Mouse (Mus musculus) adrenal gland, adult (tissue): Measurements from ENCODE around the gene A3galt2.

Experiments used
- DNase-seq, 2 experiments: peaks; one replicate each; pipeline ENCODE4 v3.0.0; 2022 to 2023; ENCODE audit warnings: low spot score in 1 of 2; ENCODE audit not compliant: inconsistent age in 2 of 2

Gene A3galt2

DNA sequence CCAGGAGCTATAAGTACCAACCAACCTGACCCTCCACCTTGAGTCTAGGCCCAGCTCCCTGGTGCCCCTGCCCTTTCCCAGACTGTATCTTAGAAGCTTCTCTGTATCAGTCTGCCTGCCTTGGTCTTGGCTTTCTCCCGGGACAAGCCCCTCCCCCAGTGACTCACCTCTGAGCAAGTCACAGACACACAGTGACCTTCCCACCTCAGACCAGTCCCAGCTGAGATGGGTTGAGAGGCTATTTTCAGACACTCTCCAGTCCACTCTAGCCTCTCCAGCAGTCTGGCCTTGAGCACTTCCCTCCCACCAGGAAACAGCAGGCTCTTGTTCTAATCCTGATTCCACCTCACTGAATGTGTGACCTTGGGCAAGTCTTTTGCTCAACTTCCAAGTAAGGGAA lies 38.5 kb downstream of the A3galt2 start:
- peak; percentile 93 to 95 for DNase-seq

DNA sequence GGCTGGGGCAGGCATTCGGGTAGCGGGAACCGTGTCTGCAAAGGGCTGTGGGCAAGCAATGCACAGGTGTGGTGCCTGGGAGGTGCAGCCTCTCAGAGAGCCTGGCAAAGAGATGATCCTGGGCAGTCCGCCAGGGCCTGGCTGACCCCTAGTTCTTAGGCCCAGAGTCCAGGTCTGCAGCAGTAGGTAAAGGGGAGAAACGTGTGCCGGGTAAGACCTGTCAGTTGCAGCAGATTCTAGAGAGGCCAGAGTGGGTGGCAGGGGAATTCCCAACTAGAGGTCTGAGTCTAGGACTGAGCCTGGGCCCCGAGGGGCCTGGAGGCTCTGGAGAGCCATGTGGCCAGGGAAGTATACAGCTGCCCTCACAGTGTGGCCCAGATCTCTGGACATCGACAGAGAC lies 39.0 kb downstream of the A3galt2 start:
- DNase-seq: no peak

DNA sequence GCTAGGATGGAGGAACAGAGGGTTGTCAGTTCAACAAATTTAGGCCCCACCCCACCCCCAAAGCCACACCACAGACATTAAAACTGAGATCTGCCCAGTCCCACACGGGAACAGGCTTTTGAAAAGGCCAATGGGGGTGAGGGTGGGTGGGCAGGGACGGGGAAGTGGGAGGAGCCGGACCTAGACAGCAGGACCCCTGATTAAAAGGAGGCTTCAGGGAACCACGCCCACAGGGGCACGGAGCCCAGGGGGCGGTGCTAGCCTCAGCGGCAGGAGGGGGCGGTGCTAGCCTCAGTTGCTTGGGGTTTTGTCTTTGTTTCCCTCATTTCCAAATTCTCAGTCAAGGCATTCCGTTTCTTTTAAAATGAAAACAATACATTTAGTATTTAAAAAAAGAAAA lies 40.4 kb downstream of the A3galt2 start:
- DNase-seq: peak; percentile 26 to 47

DNA sequence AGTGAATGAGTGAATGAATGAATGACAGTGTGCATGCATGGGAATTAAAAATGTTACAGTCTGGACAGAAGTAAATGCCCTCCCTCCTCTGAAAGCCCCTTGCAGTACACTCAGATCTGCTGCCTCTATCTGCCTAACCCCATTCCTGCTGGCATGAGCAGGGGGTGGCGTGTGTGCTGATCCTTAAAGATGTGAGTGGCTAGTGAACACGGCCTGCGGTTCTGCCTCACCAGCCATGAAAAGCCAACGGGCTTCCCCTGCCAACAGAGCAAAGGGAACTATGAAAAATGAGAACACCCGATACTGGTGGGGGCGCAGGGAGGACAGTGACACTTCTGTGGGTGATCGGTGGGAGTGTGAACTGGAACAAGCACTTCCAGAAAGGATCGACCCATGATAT lies 41.6 kb downstream of the A3galt2 start:
- DNase-seq: peak in 1 of 2 experiments; percentile 5

DNA sequence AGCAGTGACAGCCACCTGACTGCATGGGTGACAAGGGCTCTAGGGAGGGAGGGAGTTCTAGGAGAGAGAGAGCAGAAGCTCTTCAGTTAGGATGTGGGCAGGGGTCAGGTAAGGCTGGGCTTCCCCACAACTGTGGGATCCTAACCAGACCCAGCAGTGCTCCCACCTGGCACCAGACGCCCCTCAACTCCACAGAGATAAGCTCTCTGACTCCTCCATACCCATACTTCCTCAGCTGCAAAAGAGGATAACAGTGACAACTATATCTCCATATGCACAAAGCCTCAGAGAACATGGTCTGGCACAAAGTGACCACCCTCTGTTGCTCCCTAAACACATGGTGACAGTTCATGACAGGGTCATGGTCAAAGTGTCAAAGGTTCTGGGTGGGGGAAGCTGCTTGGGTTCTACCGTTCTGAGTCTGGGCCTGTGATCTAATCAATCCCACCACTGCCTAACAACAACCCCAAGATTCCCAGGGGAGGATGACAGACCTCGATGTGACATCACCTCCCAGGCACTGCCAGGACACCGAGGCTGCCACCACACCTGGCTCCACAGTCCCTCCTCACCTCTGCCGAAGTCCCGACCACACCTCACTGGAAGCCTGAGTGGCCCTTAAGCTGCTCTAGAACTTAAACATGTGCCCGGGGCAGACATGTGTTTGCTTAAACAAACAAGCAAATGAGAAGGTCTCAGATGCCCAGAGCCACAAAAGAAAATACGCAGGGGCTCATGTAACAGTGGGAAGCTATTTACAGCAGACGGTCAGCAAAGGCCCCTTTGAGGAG lies 46.7 kb downstream of the A3galt2 start:
- DNase-seq: no peak

DNA sequence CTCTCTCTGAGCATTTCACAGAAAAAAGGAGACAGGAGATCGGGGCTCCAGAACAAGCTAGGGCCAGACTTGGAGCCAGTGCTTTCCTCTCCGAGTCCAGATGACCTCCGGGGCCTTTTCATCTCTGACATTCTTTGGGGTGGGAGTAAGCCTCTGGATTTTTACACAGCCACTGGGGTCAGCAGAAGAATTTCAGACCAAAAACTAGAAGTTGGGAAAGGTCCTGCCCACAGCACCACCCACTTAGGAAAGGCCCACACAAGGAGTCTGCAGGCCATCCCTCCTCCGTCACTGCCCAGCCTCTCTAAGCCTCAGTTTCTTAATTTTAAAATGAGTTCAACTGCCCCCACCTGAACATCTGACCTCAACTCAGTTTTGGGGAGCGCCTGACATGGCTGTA lies 48.4 kb downstream of the A3galt2 start:
- DNase-seq: peak in 1 of 2 experiments; percentile 14

DNA sequence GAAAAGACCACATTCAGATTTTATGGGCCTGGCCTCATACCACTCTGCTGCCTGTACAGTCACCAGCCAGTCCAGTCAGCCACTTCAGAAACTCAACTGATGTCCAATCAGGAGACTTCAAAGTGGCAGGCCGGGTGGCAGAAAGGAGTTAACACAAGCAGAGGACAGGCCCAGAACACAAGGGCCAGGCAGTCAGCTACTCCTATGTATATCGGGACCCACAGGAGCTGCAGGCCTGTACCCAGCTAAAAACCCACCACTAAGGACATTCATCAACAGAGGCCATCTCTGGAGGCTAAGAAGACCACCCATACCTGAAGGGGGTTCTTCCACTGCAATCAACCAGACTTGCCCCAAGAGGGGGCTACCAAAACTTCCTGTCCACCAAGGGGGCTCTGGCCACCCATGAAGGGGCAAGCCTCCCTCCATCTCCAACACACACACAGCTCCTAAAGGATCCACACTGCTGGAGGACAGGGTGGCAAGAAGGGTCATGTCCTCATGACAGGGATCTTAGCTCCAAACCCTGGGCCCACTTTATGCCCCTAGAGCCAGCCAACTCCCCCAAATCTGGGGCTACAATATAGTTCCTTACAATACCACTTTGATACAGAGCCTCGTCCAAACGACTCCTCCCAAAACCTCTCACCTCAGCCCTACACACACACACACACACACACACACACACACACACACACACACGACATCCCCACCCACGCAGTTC lies 49.4 kb downstream of the A3galt2 start:
- peak; percentile 47 to 78 for DNase-seq

DNA sequence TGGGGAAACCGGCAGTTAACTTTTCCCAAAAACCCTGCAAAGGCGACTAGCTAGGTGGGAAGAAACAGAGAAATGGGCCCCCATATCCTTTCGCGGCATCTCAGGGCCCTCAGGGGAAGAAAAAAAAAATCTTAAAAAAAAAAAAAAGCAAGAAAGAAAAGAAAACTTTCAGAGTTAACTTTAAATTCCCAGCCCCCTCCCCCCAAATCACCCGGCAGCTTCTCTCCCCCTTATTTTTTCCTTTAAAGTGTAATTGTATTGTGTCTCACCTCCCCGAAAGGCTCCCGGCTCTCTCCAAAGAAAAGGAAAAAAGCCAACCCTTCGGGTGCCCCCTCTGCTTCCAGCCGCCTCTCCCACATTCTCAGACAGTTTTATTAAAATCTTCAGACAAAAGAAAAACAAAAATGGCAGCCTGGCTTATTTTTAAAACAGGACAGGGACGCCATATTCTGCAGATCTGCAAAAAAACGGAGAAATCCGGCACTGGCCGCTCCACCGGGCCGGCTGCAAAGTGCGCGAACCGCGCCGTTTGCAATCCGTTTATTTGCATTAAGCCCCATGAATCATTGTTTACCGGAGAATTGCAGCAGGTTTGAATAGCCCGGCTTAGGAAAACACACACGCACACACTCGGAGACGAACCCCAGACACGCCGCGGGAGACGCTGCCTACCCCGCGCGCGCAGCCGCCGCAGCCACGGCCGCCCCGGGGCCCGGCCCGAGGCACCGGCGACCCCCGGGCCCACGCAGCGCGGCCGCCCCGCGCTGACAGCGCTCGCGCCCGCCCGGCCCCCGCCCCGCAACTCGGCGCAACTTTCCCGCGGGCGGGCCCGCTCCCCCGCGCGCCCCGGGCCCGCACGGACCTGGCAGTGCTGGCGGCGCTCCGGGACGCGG lies 50.2 kb downstream of the A3galt2 start:
- DNase-seq: peak; percentile 50 to 86

DNA sequence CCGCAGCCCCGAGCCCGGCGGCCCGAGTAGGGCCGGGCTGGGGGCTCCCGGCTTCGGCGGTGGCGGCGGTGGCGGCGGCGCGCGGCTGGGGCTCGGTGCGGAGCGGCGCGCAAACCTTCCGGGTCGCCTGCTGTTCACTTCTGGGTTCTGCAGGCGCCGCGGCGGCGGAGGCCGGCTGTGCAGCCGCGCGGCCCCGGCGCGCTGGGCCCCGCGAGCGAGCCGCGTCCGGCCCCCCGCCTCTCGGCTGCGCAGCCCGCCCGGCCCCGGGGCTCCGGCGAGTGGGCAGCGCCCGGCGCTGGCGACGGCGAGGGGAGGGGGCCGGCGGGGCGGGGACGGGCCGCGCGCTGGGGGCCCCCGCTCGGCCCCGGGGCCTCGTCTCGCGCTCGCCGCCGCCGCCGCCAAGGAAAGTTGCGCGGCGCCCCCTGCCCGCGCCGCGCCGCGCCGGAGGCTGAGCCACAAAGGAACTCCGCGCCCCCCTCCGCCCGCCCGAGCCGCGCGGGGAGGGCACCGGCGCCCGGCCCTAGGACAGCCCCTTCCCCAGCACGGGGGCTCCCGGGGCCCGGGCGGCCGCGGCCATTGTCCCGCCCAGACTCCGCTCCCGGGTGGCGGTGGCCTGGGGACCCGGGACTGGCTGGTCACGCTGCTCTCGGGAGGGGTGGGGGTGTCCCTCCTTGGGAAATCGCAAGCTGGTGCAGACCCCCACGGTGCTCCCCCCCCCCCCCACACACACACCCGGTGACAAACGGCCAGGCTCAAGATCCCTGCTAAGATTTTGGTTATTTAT lies 51.1 kb downstream of the A3galt2 start, which contains the start of gene Zfp362:
Gene Zfp362 (minus strand): TSS at position 3 of the 784 bp plus-strand sequence.
- DNase-seq: peak; percentile 61 to 83

DNA sequence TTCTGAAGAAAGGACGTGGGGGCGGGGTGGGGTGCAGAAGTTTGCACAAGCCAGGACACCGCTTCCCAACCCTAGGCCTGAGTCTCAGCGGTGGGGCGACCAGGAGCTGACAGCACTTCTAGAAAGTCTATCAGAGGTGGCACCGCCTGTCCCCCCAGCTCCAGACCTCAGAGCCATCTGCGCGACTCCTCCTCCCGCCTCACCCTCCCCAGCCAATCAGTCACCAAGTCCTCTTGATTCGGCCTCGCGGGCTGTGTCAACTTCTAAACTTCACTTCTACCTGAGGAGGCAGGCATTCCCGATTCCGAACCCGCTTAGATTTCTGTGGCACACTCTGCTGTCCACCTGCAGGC lies 51.6 kb downstream of the A3galt2 start:
- DNase-seq: peak; percentile 87 to 93

DNA sequence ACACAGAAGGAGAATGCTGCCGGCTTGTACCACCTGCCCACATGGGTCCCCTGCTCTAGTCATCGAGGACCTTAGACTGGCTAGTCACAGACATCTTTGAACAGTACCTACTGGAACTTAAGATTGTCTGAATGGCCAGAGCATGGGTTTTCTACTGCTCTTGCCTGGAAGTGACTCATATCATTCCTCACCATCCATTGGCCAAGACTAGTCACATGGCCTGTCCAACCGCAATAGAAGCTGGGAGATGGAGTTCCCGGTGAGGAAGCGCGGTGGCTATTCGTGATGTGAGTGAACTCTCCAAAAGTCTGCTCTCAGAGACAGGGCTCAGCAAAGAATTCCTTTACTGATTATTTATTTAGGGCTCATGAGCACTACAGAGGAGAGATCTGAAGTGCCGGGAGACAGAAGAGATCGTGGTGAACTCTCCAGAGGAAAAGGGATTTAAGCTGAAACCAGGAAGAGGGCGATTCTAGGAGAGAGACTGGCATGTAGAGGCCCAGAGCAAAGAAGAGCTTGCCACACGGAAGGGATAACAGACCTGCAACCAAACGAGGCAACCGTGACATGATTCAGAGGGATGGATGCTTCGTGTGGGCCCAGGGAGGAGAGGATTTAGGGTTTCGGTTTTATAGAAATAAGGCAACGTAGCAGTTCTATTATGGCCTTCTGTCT lies 56.4 kb downstream of the A3galt2 start:
- peak; percentile 86 to 94 for DNase-seq

DNA sequence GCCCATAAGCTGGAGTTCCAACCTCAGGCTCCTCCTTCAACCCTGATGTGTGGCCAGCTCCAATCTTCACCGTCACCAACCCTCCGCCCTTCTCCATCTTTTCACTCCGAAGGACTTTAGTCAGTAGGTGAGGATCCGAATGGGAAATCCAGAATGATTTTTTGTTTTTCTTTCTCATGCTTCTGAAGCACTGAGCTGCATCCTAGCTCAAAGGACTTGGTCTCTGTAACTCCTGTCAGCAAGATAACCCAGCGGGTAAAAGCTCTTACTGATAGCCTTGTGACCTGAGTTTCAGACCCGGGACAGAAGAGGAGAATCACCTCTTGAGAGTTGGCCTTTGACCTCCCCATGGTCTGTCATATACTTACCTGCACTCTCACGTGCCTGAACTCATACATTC lies 61.8 kb downstream of the A3galt2 start:
- no peak for DNase-seq
